Mouse (Mus musculus) liver, adult 2 months (tissue): Measurements from ENCODE around the gene Sec24c. TPM values are rescaled to one million over a fixed set of nuclear protein-coding genes. Genes with fewer than 3 reads are reported as not detected.

Experiments used
- DNase-seq: peaks from one replicate; pipeline ENCODE4 v3.0.0-alpha.2; 2011; ENCODE audit warnings: low read depth, low spot score; ENCODE audit errors: extremely low read depth
- H3K27ac ChIP-seq: fragments of 200-500 bp; replicated peaks from 2 replicates; pipeline ENCODE4 v1.5.1; 2012; ENCODE audit warnings: low read depth, mild to moderate bottlenecking, control low read depth, inconsistent platforms, low read length; ENCODE audit not compliant: insufficient read depth
- H3K27me3 ChIP-seq: fragments of 200-500 bp; 2 replicates; pipeline ENCODE4 v1.6.1; 2012; ENCODE audit warnings: mild to moderate bottlenecking, moderate library complexity, low read length, inconsistent platforms; ENCODE audit not compliant: control insufficient read depth, insufficient read depth
- H3K36me3 ChIP-seq: fragments of 200-500 bp; 2 replicates; pipeline ENCODE4 v1.6.1; 2012; ENCODE audit warnings: low read length, inconsistent platforms; ENCODE audit not compliant: control insufficient read depth, insufficient read depth
- H3K4me1 ChIP-seq: fragments of 200-500 bp; 2 replicates; pipeline ENCODE4 v1.6.1; 2011; ENCODE audit warnings: low read length; ENCODE audit not compliant: control insufficient read depth, insufficient read depth
- H3K4me3 ChIP-seq: fragments of 200-500 bp; 2 replicates; pipeline ENCODE4 v1.5.1; 2011; ENCODE audit warnings: low read depth, mild to moderate bottlenecking, control low read depth, low read length, moderate library complexity; ENCODE audit not compliant: insufficient read depth
- H3K79me2 ChIP-seq: fragments of 200-500 bp; 2 replicates; pipeline ENCODE4 v1.6.1; 2012; ENCODE audit warnings: inconsistent platforms, mild to moderate bottlenecking, low read length, moderate library complexity; ENCODE audit not compliant: control insufficient read depth, insufficient read depth
- H3K9ac ChIP-seq: fragments of 200-500 bp; 2 replicates; pipeline ENCODE4 v1.6.1; 2012; ENCODE audit warnings: low read depth, mild to moderate bottlenecking, control low read depth, inconsistent platforms, low read length
- CTCF ChIP-seq: fragments of 200-500 bp; IDR thresholded peaks from 2 replicates; pipeline ENCODE4 v1.5.1; 2011; ENCODE audit warnings: low read depth, low read length, control low read depth
- POLR2A ChIP-seq: fragments of 200-500 bp; IDR thresholded peaks from 2 replicates; pipeline ENCODE4 v1.6.1; 2011; ENCODE audit warnings: low read length, control low read depth; ENCODE audit not compliant: insufficient read depth; ENCODE audit errors: extremely low read depth
- WGBS: fragments of 180-500 bp; shearing (Covaris S2); methylation state at CpG from one replicate; pipeline ENCODE4 v1.1.7; 2018; 5-methylcytosine and 5-hydroxymethylcytosine counted together
- polyA plus RNA-seq: library from polyadenylated mRNA; depleted of rRNA; stranded (reverse); fragments of >200 nt; gene quantifications from 2 replicates; pipeline ENCODE4 v1.2.3, GENCODE M21; 2012
- total RNA-seq: library from RNA; depleted of rRNA; stranded (reverse); fragments of >200 nt; gene quantifications from 2 replicates; pipeline ENCODE4 v1.2.3, GENCODE M21; 2014

Sec24c gene
- total and polyA plus RNA-seq, 2 experiments, result 52.7 to 183 TPM

DNA sequence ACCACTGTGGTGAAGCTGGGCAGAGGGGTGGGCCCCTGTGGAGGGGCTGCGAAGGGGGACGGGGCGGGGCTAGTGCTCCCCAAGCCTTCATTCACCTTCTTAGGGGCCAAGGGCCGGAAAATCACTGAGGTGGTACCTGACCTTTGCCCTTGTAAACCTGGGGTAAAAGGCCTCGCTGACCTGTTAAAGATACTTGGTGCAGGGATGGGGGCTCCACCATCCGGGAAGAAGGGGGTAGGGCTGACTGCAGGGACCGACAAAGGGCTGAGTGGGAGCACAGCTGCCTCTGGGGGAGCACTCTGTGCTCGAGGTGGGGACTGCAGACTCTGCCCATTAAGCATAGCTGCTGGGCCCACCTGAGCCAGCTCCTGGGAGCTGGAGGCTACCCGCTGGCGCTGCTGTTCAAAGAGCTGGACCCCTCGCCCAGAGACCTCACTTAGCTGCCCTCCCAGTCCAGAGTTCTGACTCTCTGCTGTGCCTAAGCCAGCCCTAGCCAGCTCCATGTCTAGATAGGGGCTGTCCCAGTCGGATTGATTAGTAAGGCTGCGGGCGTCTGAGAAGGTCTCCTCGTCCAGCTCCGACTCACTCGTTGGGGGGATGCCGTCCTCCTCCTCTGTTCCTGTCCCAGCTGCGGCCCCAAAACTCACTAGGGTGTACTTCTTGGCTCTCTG is 12.3 kb upstream of the Sec24c start:
- no peaks in the 10 kb centered on the region for H3K27me3 ChIP-seq
- H3K4me3 ChIP-seq, result peak overlapping the region; percentile 60
- DNase-seq, result no peak
- 44% methylated on average over 19 of the region's 19 CpGs for WGBS
- peak overlapping the region; percentile 62 for H3K9ac ChIP-seq
- H3K27ac ChIP-seq, result no peak overlapping the region
- H3K36me3 ChIP-seq, result no peaks in the 10 kb centered on the region
- H3K79me2 ChIP-seq, result no peaks in the 10 kb centered on the region
- peaks cover 4% of the 10 kb centered on the region for H3K4me1 ChIP-seq
- TF ChIP-seq CTCF (no peak), POLR2A (no peak)

DNA sequence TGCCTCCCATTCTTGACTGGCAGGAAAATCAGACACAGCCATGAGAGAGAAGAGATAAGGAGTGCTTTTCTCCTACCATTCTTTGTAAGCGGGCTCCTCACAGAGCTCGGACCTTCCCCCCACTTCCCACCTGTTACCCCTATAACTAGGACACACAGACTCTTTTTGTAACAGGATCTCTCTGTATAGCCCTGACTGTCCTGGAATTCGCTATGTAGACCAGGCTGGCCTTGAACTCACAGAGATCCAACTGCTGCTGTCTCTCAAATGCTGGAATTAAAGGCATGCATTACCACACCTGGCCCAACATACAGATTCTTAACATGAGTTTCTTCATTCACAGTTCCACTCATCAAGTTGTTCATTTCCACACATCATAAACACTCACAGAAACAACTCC is 11.4 kb upstream of the Sec24c start:
- no peaks in the 10 kb centered on the region for H3K36me3 ChIP-seq
- peaks cover 4% of the 10 kb centered on the region for H3K4me1 ChIP-seq
- H3K4me3 ChIP-seq, result no peak overlapping the region
- no peak overlapping the region for H3K27ac ChIP-seq
- H3K79me2 ChIP-seq, result no peaks in the 10 kb centered on the region
- 97% methylated on average over 3 of the region's 3 CpGs for WGBS
- DNase-seq, result no peak
- no peaks in the 10 kb centered on the region for H3K27me3 ChIP-seq
- no peak overlapping the region for H3K9ac ChIP-seq
- TF ChIP-seq POLR2A (no peak), CTCF (no peak)

DNA sequence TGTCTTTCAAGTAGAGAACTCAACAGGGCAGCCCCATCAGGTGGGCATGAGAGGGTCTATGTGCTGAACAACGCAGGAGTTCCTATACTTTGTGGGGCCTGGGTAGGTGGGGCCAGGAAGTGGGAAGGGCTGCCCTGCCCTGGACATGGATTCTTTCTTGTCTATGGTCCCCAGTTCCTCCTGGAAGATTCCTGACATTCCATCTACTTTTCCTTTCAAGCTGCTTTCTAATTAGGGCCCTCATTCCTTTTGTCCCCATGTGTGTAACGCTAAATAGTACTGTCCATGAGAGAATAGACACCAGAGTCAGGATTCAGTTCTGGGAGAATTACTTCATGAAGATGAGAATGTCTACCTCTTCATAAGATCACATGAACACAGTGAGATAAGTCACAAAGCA is 10.5 kb upstream of the Sec24c start:
- WGBS, result 78% methylated on average over 2 of the region's 2 CpGs
- H3K27me3 ChIP-seq, result no peaks in the 10 kb centered on the region
- no peak for DNase-seq
- no peak overlapping the region for H3K4me3 ChIP-seq
- H3K79me2 ChIP-seq, result no peaks in the 10 kb centered on the region
- H3K27ac ChIP-seq, result no peak overlapping the region
- no peaks in the 10 kb centered on the region for H3K36me3 ChIP-seq
- peaks cover 4% of the 10 kb centered on the region for H3K4me1 ChIP-seq
- H3K9ac ChIP-seq, result no peak overlapping the region
- TF ChIP-seq POLR2A (no peak), CTCF (no peak)

DNA sequence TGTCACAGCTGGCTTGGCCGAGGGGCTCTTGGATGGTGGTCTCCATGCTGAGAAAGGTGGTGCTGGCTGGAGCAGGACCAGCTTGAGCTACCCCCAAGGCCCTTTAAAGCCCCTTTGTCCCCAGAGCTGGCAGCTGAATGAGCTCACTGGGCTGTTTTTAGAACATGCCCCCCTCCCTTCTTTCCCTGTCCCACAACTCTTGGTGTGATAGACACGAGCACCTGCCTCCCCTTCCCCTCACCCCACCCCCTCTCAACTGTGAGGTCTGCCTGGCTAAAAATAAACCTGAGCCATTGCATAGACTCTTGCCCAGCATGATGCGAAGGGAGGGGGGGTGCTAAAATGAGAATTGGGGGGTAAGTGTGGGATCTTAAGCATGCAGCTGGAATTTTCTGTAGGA is 9.7 kb upstream of the Sec24c start:
- H3K27me3 ChIP-seq, result no peaks in the 10 kb centered on the region
- 88% methylated on average over 3 of the region's 3 CpGs for whole genome bisulfite sequencing
- H3K36me3 ChIP-seq, result no peaks in the 10 kb centered on the region
- no peak overlapping the region for H3K27ac ChIP-seq
- TF ChIP-seq CTCF, result no peak
- TF ChIP-seq POLR2A, result no peak
- H3K4me3 ChIP-seq, result no peak overlapping the region
- DNase-seq, result no peak
- H3K9ac ChIP-seq, result no peak overlapping the region
- H3K4me1 ChIP-seq, result peaks cover 4% of the 10 kb centered on the region
- H3K79me2 ChIP-seq, result no peaks in the 10 kb centered on the region

DNA sequence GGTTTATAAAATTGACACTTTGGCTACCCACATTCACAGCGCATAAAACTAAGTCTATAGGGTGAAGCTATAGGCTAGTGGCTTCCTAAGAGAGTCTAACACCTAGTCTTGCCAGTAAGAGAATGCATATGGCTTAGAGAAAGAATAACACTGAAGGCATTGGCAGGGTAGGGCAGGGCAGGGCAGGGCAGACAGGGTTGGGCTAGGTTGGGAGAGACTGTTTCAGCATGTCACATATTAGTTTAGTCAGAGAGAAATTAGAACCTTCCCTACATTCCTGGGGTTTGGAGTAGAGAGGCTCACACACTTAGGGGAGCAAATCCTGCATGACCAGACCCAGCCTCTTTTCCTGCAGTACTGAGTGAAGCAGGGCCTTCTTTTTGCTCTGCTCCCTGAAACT is 6.6 kb upstream of the Sec24c start:
- Histone ChIP-seq H3K4me1 (no peaks in the 10 kb centered on the region), H3K4me3 (no peak overlapping the region), H3K27me3 (no peaks in the 10 kb centered on the region), H3K79me2 (no peaks in the 10 kb centered on the region), H3K27ac (no peak overlapping the region), H3K36me3 (no peaks in the 10 kb centered on the region), H3K9ac (no peak overlapping the region)
- 94% methylated on average over 1 of the region's 1 CpGs for WGBS
- no peak for DNase-seq
- TF ChIP-seq CTCF (no peak), POLR2A (no peak)

DNA sequence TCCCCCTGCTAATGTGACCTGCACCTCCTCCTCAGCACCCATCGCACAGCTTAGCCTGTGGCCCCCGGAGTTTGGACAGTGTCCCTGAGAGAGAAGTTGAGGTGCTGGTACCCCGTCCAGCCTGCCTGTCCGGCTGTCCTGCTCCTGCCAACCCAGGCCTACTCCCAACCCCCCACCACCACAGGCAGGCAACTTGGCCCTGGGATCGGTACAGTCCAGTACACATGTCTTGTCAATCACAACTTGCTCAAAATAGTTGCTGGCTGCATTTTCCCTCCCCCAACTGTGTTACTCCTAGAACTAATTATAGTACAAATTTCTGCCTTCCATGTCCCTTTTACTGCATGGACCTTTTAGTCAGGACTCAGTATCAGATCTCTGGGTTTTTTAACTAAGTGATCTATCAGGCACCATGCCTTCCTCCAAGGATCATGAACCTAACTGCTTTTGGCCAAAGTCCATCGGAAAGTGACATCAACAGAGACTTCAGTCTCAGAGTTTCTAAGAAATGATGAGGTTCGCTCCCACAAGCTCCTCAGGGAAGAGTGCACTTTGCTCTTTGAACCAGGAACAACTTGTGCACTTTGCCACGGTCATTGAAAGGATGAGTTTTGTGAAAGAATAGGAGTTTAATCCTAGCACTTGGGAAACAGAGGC is 5.8 kb upstream of the Sec24c start, which contains the start of gene Synpo2l:
Gene Synpo2l (minus strand): TSS at position 201 of the 657 bp plus-strand sequence.
- Histone ChIP-seq H3K4me3 (no peak within 1 kb of the TSS), H3K27me3 (no peaks in the 10 kb centered on the region), H3K27ac (no peak within 1 kb of the TSS), H3K36me3 (no peaks in the 10 kb centered on the region), H3K9ac (no peak within 1 kb of the TSS), H3K79me2 (no peaks in the 10 kb centered on the region), H3K4me1 (no peaks in the 10 kb centered on the region)
- DNase-seq, result no peak
- 77% methylated on average over 8 of the region's 8 CpGs for WGBS
- no peak for TF ChIP-seq CTCF
- TF ChIP-seq POLR2A, result no peak
